Mouse (Mus musculus) bone marrow macrophage, adult 2 months (primary cell): ENCODE measurements around the gene Ssx2ip. TPM values are rescaled to one million over a fixed set of nuclear protein-coding genes. Genes with fewer than 3 reads are reported as not detected.

Experiments used
- H3K27ac ChIP-seq: 2 replicates; pipeline ENCODE4 v1.5.1; 2012; ENCODE audit warnings: low read depth, low read length; ENCODE audit not compliant: insufficient read depth
- H3K4me1 ChIP-seq: 2 replicates; pipeline ENCODE4 v1.6.1; 2012; ENCODE audit warnings: low read length; ENCODE audit not compliant: control insufficient read depth, insufficient read depth
- H3K4me3 ChIP-seq: 2 replicates; pipeline ENCODE4 v1.5.1; 2012; ENCODE audit warnings: mild to moderate bottlenecking, low read length, moderate library complexity; ENCODE audit not compliant: insufficient read depth
- CTCF ChIP-seq: IDR thresholded peaks from 2 replicates; pipeline ENCODE4 v1.5.1; 2012; ENCODE audit warnings: low read depth, mild to moderate bottlenecking, low read length, moderate library complexity
- POLR2A ChIP-seq: IDR thresholded peaks from 2 replicates; pipeline ENCODE4 v1.6.1; 2012; ENCODE audit warnings: mild to moderate bottlenecking, low read depth, low read length, borderline replicate concordance
- polyA plus RNA-seq: library from polyadenylated mRNA; stranded (reverse); fragments of >200 nt; gene quantifications from 2 replicates; pipeline ENCODE4 v1.2.4, GENCODE M21; 2012; ENCODE audit not compliant: missing spikeins, insufficient read depth, insufficient read length

Ssx2ip gene
- polyA plus RNA-seq, 1 experiment = 6.9 TPM

GRCm38 (mm10) chr3:146378753-146379152 is 25.7 kb upstream of the Ssx2ip start:
- no peak overlapping the region for H3K4me3 ChIP-seq
- no peak overlapping the region for H3K27ac ChIP-seq
- no peak for TF ChIP-seq POLR2A
- TF ChIP-seq CTCF = no peak
- H3K4me1 ChIP-seq = no peaks in the 10 kb centered on the region

GRCm38 (mm10) chr3:146379740-146380466 is 24.5 kb upstream of the Ssx2ip start:
- no peaks in the 10 kb centered on the region for H3K4me1 ChIP-seq
- H3K4me3 ChIP-seq = no peak overlapping the region
- TF ChIP-seq CTCF (no peak), POLR2A (no peak)
- no peak overlapping the region for H3K27ac ChIP-seq

- H3K4me1 ChIP-seq = no peaks in the 10 kb centered on the region
- H3K27ac ChIP-seq = no peak overlapping the region
- TF ChIP-seq POLR2A (no peak), CTCF (no peak)
- H3K4me3 ChIP-seq = no peak overlapping the region
These were observed 23.6 kb upstream of the Ssx2ip start for GRCm38 (mm10) chr3:146380874-146381273.

- no peak overlapping the region for H3K4me3 ChIP-seq
- H3K27ac ChIP-seq = no peak overlapping the region
- TF ChIP-seq POLR2A (no peak), CTCF (no peak)
- H3K4me1 ChIP-seq = no peaks in the 10 kb centered on the region
These were observed 23.0 kb upstream of the Ssx2ip start for GRCm38 (mm10) chr3:146381471-146381870.

GRCm38 (mm10) chr3:146386800-146387199 is 17.6 kb upstream of the Ssx2ip start:
- no peaks in the 10 kb centered on the region for H3K4me1 ChIP-seq
- TF ChIP-seq POLR2A = no peak
- no peak for TF ChIP-seq CTCF
- no peak overlapping the region for H3K4me3 ChIP-seq
- H3K27ac ChIP-seq = no peak overlapping the region

GRCm38 (mm10) chr3:146392656-146393321 is 11.7 kb upstream of the Ssx2ip start:
- Histone ChIP-seq H3K4me3 (no peak overlapping the region), H3K27ac (no peak overlapping the region), H3K4me1 (no peaks in the 10 kb centered on the region)
- TF ChIP-seq POLR2A (no peak), CTCF (no peak)

- no peak for TF ChIP-seq POLR2A
- no peak for TF ChIP-seq CTCF
- H3K4me3 ChIP-seq = no peak overlapping the region
- H3K4me1 ChIP-seq = no peaks in the 10 kb centered on the region
- no peak overlapping the region for H3K27ac ChIP-seq
These were observed 10.8 kb upstream of the Ssx2ip start for GRCm38 (mm10) chr3:146393641-146394100.

GRCm38 (mm10) chr3:146396256-146396655 is 8.2 kb upstream of the Ssx2ip start:
- no peaks in the 10 kb centered on the region for H3K4me1 ChIP-seq
- H3K27ac ChIP-seq = no peak overlapping the region
- no peak overlapping the region for H3K4me3 ChIP-seq
- TF ChIP-seq CTCF (no peak), POLR2A (no peak)

- no peak overlapping the region for H3K4me3 ChIP-seq
- no peaks in the 10 kb centered on the region for H3K4me1 ChIP-seq
- no peak for TF ChIP-seq POLR2A
- TF ChIP-seq CTCF = no peak
These were observed 7.5 kb upstream of the Ssx2ip start for GRCm38 (mm10) chr3:146396934-146397333.

GRCm38 (mm10) chr3:146397847-146398246 is 6.6 kb upstream of the Ssx2ip start:
- no peak overlapping the region for H3K27ac ChIP-seq
- no peak for TF ChIP-seq CTCF
- no peak for TF ChIP-seq POLR2A
- no peak overlapping the region for H3K4me3 ChIP-seq
- no peaks in the 10 kb centered on the region for H3K4me1 ChIP-seq

More at GRCm38 (mm10) chr3:146396934-146397333, 7.5 kb upstream of the Ssx2ip start:
- H3K27ac ChIP-seq = no peak overlapping the region
